10 mouse cellular contexts compared by ENCODE assay signal in genomic region chr2:158093345-158093744, GRCm38 (mm10). TPM values are rescaled to one million over a fixed set of nuclear protein-coding genes. Genes with fewer than 3 reads are reported as not detected.
DNase-seq lines count a peak whose midpoint lies in the region; ATAC-seq and TF ChIP-seq lines count a peak whose summit lies in the region.
"Had no signal": no experiment of that assay in that cellular context is flagged by ENCODE, and none has a peak within 500 bp of the region (broad histone marks: within the 10 kb centered on the region; RNA-seq: fewer than 3 reads in every experiment).

No protein-coding gene starts in this region.

- ATAC-seq in liver, embryonic 11.5 days (replicated peaks; ENCODE audit: low FRiP score), result no peak
- ATAC-seq in forebrain, embryonic 15.5 days (replicated peaks), result no peak

- H3K4me3 ChIP-seq in gastrocnemius, adult 2 months, result no peak overlapping the region
- H3K4me3 ChIP-seq in liver, adult 2 months (ENCODE audit: insufficient read depth, low read depth, low read length), result no peak overlapping the region
- H3K4me3 ChIP-seq in liver, embryonic 11.5 days (ENCODE audit: low read depth, low read length), result no peak overlapping the region
- H3K4me3 ChIP-seq in forebrain, embryonic 15.5 days, result no peak overlapping the region
- H3K4me3 ChIP-seq: embryonic facial prominence, embryonic 13.5 days; limb, embryonic 12.5 days had no signal

- H3K79me2 ChIP-seq in liver, adult 2 months (ENCODE audit: control insufficient read depth, insufficient read depth, low read length), result no peaks in the 10 kb centered on the region

- no peak for TF ChIP-seq POLR2A in liver, adult 2 months (IDR thresholded peaks at IDR 0.05; ENCODE audit: extremely low read depth, insufficient read depth, low read length)

- no peak for TF ChIP-seq CTCF in gastrocnemius, adult 2 months (IDR thresholded peaks at IDR 0.05)
- TF ChIP-seq CTCF in liver, adult 2 months (IDR thresholded peaks at IDR 0.05; ENCODE audit: low read depth, low read length), result no peak

- H3K9ac ChIP-seq in liver, adult 2 months (ENCODE audit: low read depth, low read length), result no peak overlapping the region
- H3K9ac ChIP-seq in liver, embryonic 11.5 days (ENCODE audit: low read depth, low read length), result no peak overlapping the region
- no peak overlapping the region for H3K9ac ChIP-seq in forebrain, embryonic 15.5 days (replicated peaks)
- H3K9ac ChIP-seq: embryonic facial prominence, embryonic 13.5 days; limb, embryonic 12.5 days had no signal

- no peaks in the 10 kb centered on the region for H3K9me3 ChIP-seq in liver, embryonic 11.5 days (ENCODE audit: control insufficient read depth, low read length)
- H3K9me3 ChIP-seq in forebrain, embryonic 15.5 days, result no peaks in the 10 kb centered on the region
- H3K9me3 ChIP-seq: embryonic facial prominence, embryonic 13.5 days; limb, embryonic 12.5 days had no signal

- peak overlapping the region; percentile 65 for H3K27ac ChIP-seq in gastrocnemius, adult 2 months
- H3K27ac ChIP-seq in liver, adult 2 months (replicated peaks; ENCODE audit: insufficient read depth, low read depth, low read length), result peak overlapping the region; percentile 24; the same call in 1 of the 2 replicates
- H3K27ac ChIP-seq in liver, embryonic 11.5 days (ENCODE audit: low read depth, low read length), result no peak overlapping the region
- no peak overlapping the region for H3K27ac ChIP-seq in forebrain, embryonic 15.5 days (replicated peaks)
- H3K27ac ChIP-seq: embryonic facial prominence, embryonic 13.5 days; limb, embryonic 12.5 days had no signal

- peaks cover 8% of the 10 kb centered on the region; the same call in 1 of the 2 replicates for H3K4me1 ChIP-seq in liver, adult 2 months (ENCODE audit: control insufficient read depth, insufficient read depth, low read length)
- H3K4me1 ChIP-seq in liver, embryonic 11.5 days (replicated peaks; ENCODE audit: control insufficient read depth, insufficient read depth, low read length), result no peaks in the 10 kb centered on the region
- no peaks in the 10 kb centered on the region for H3K4me1 ChIP-seq in forebrain, embryonic 15.5 days
- H3K4me1 ChIP-seq: limb, embryonic 12.5 days had no signal

- intact Hi-C loops in gastrocnemius, adult 2 months (cut with DNase I), result no loop called here

- no peaks in the 10 kb centered on the region for H3K36me3 ChIP-seq in liver, adult 2 months (ENCODE audit: control insufficient read depth, insufficient read depth, low read length)
- H3K36me3 ChIP-seq in liver, embryonic 11.5 days (ENCODE audit: control insufficient read depth, insufficient read depth, low read length), result no peaks in the 10 kb centered on the region
- no peaks in the 10 kb centered on the region for H3K36me3 ChIP-seq in forebrain, embryonic 15.5 days
- H3K36me3 ChIP-seq: embryonic facial prominence, embryonic 13.5 days; limb, embryonic 12.5 days had no signal

- no peak overlapping the region for H3K4me2 ChIP-seq in liver, embryonic 11.5 days
- no peak overlapping the region for H3K4me2 ChIP-seq in forebrain, embryonic 15.5 days (replicated peaks)
- H3K4me2 ChIP-seq: embryonic facial prominence, embryonic 13.5 days; limb, embryonic 12.5 days had no signal

- WGBS in liver, adult 2 months, result 22% methylated on average over 5 of the region's 5 CpGs
- 69% methylated on average over 5 of the region's 5 CpGs for WGBS in liver, embryonic 11.5 days
- WGBS in forebrain, embryonic 15.5 days, result 55% methylated on average over 5 of the region's 5 CpGs

- H3K27me3 ChIP-seq in liver, adult 2 months (ENCODE audit: control insufficient read depth, insufficient read depth, low read length), result no peaks in the 10 kb centered on the region
- H3K27me3 ChIP-seq in liver, embryonic 11.5 days (replicated peaks; ENCODE audit: control insufficient read depth, insufficient read depth, low read length), result no peaks in the 10 kb centered on the region
- no peaks in the 10 kb centered on the region for H3K27me3 ChIP-seq in forebrain, embryonic 15.5 days
- H3K27me3 ChIP-seq: embryonic facial prominence, embryonic 13.5 days; limb, embryonic 12.5 days had no signal

- peak; percentile 64 for DNase-seq in gastrocnemius, adult 2 months
- no peak for DNase-seq in gastrocnemius, postnatal 4 days (ENCODE audit: low spot score in 2 of 2)
- peak; percentile 91 for DNase-seq in liver, adult 2 months (ENCODE audit: extremely low read depth, low read depth, low spot score)
- DNase-seq in liver, embryonic 11.5 days (ENCODE audit: low spot score), result no peak
- DNase-seq in R1 (ENCODE audit: low read depth, low spot score), result peak; percentile 27
- DNase-seq in lung, postnatal 14 days, result peak; percentile 44
- no peak for DNase-seq in layer of hippocampus, postnatal 36 days

RNA-seq across cellular contexts. Expression of gene Tgm2, which starts 52.9 kb away (rescaled TPM):
- 10 to 100 TPM; 44.2 to 55.4 TPM for total RNA-seq in gastrocnemius, adult 2 months (2021)
- total RNA-seq in gastrocnemius, postnatal 4 days (2021), result 100 to 1,000 TPM in 1 of 2 experiments, 10 to 100 TPM in 1; 81.0 to 130 TPM
- total RNA-seq in liver, adult 2 months (2014; rRNA removed), result 68.3 and 101 TPM in 2 replicates
- 91.7 and 93.5 TPM in 2 replicates for polyA plus RNA-seq in liver, adult 2 months (2012; rRNA removed)
- 49.5 and 49.7 TPM in 2 replicates for polyA plus RNA-seq in liver, embryonic 11.5 days (2014; fragmentation: Nextera tagmentation; extraction: Ambion mirVana)
- polyA plus RNA-seq in forebrain, embryonic 15.5 days (2015; fragmentation: Nextera tagmentation; extraction: Ambion mirVana), result 4.7 and 5.0 TPM in 2 replicates
- 10 to 100 TPM in 1 of 2 experiments, 1 to 10 TPM in 1; 7.9 to 12.7 TPM for total RNA-seq in layer of hippocampus, postnatal 36 days (2021)

Comparison
In these comparisons a context has a peak if more than half of its experiments do, and no peak if none do; other contexts are left out.
1. DNase-seq: peak in gastrocnemius, adult 2 months (single experiment), liver, adult 2 months (single experiment), R1 (single experiment) and lung, postnatal 14 days (single experiment); none in gastrocnemius, postnatal 4 days (0 of 2), liver, embryonic 11.5 days (single experiment) and layer of hippocampus, postnatal 36 days (0 of 2).
2. H3K27ac ChIP-seq: peak in gastrocnemius, adult 2 months (single experiment) and liver, adult 2 months (single experiment); none in liver, embryonic 11.5 days (single experiment) and forebrain, embryonic 15.5 days (single experiment).